Mouse (Mus musculus) megakaryocyte, embryonic 14.5 days (primary cell): Measurements from ENCODE around the gene Akt1.

Experiments used
- FLI1 ChIP-seq: IDR thresholded peaks from 2 replicates; pipeline ENCODE4 v1.6.1; 2012; ENCODE audit warnings: low read length, inconsistent platforms, mixed read lengths
- GATA1 ChIP-seq: IDR thresholded peaks from 3 replicates; pipeline ENCODE4 v1.6.1; 2012; ENCODE audit warnings: mixed read lengths, low read length, inconsistent platforms, borderline replicate concordance

DNA sequence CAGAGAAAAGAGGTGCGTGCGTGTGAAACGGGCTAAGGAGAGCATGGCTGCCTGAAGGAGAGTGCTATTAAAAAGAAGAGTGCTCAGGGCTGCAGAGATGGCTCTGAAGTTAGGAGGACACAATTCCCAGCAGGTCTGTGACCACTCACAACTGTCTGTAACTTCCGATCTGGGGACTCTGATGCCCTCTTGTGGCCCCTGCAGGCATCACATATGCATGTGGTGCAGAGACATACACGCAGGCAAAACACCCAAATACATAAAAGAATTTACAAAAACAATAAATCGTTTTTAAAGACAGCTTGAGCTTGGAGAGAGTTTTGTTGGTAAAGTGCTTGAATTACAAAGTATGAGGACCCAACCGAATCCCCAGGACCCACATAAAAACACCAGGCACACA lies 42.5 kb upstream of the Akt1 start:
- no peak for TF ChIP-seq GATA1
- no peak for TF ChIP-seq FLI1
